Mouse (Mus musculus): ENCODE data around the gene Wee1. TPM values are rescaled to one million over a fixed set of nuclear protein-coding genes. Genes with fewer than 3 reads are reported as not detected.
"Not testable (repeated sequence)": the region's sequence is repeated elsewhere in the genome, so short reads cannot be mapped to it uniquely, and the experiment has no call there.

The Wee1 gene
- total RNA-seq, 2 experiments from 2014 or later: 28.1 to 85.9 TPM

- ATAC-seq (replicated peaks; ENCODE audit: poor library complexity): peak; percentile 15
Measured at GRCm38 (mm10) chr7:110122289-110122564, 381 bp downstream of the Wee1 start.

GRCm38 (mm10) chr7:110122565-110123422 is 948 bp downstream of the Wee1 start:
- peak; percentile 21 for ATAC-seq (replicated peaks; ENCODE audit: poor library complexity)

- peak; percentile 29 for ATAC-seq (replicated peaks; ENCODE audit: poor library complexity)
Measured at GRCm38 (mm10) chr7:110123844-110124555, 2.2 kb downstream of the Wee1 start.

GRCm38 (mm10) chr7:110128566-110128965 is 6.7 kb downstream of the Wee1 start:
- no peak for ATAC-seq (replicated peaks; ENCODE audit: poor library complexity)

- ATAC-seq (replicated peaks; ENCODE audit: poor library complexity): not testable (repeated sequence)
Measured at GRCm38 (mm10) chr7:110132272-110132671, 10.4 kb downstream of the Wee1 start.

GRCm38 (mm10) chr7:110133988-110134387 is 12.1 kb downstream of the Wee1 start:
- no peak for ATAC-seq (replicated peaks; ENCODE audit: poor library complexity)

GRCm38 (mm10) chr7:110138538-110138937 is 16.7 kb downstream of the Wee1 start:
- ATAC-seq (replicated peaks; ENCODE audit: poor library complexity): no peak

GRCm38 (mm10) chr7:110143863-110144262 is 22.0 kb downstream of the Wee1 start:
- ATAC-seq (replicated peaks; ENCODE audit: poor library complexity): no peak

GRCm38 (mm10) chr7:110152891-110153290 is 31.0 kb downstream of the Wee1 start:
- no peak for ATAC-seq (replicated peaks; ENCODE audit: poor library complexity)

- ATAC-seq (replicated peaks; ENCODE audit: poor library complexity): peak; percentile 76
Measured at GRCm38 (mm10) chr7:110156712-110157260, 34.9 kb downstream of the Wee1 start.

GRCm38 (mm10) chr7:110157261-110157910 is 35.5 kb downstream of the Wee1 start:
- peak; percentile 41 for ATAC-seq (replicated peaks; ENCODE audit: poor library complexity)

GRCm38 (mm10) chr7:110158073-110158472 is 36.2 kb downstream of the Wee1 start:
- ATAC-seq (replicated peaks; ENCODE audit: poor library complexity): no peak

GRCm38 (mm10) chr7:110160109-110160508 is 38.3 kb downstream of the Wee1 start:
- ATAC-seq (replicated peaks; ENCODE audit: poor library complexity): not testable (repeated sequence)

- no peak for ATAC-seq (replicated peaks; ENCODE audit: poor library complexity)
Measured at GRCm38 (mm10) chr7:110160601-110161000, 38.8 kb downstream of the Wee1 start.

- ATAC-seq (replicated peaks; ENCODE audit: poor library complexity): no peak
Measured at GRCm38 (mm10) chr7:110163024-110163423, 41.2 kb downstream of the Wee1 start.

- peak; percentile 83 for ATAC-seq (replicated peaks; ENCODE audit: poor library complexity)
Measured at GRCm38 (mm10) chr7:110164103-110164681, 42.3 kb downstream of the Wee1 start.

GRCm38 (mm10) chr7:110164712-110165122 is 42.9 kb downstream of the Wee1 start:
- ATAC-seq (replicated peaks; ENCODE audit: poor library complexity): peak; percentile 88

- ATAC-seq (replicated peaks; ENCODE audit: poor library complexity): 0 out of 2 replicates have a peak, but pooled peaks have one; percentile 3
Measured at GRCm38 (mm10) chr7:110166233-110166632, 44.4 kb downstream of the Wee1 start.

GRCm38 (mm10) chr7:110179208-110179607 is 57.4 kb downstream of the Wee1 start:
- no peak for ATAC-seq (replicated peaks; ENCODE audit: poor library complexity)

- no peak for ATAC-seq (replicated peaks; ENCODE audit: poor library complexity)
Measured at GRCm38 (mm10) chr7:110180613-110181012, 58.8 kb downstream of the Wee1 start.

- ATAC-seq (replicated peaks; ENCODE audit: poor library complexity): no peak
Measured at GRCm38 (mm10) chr7:110181446-110181845, 59.6 kb downstream of the Wee1 start.
